In the genomic region with DNA sequence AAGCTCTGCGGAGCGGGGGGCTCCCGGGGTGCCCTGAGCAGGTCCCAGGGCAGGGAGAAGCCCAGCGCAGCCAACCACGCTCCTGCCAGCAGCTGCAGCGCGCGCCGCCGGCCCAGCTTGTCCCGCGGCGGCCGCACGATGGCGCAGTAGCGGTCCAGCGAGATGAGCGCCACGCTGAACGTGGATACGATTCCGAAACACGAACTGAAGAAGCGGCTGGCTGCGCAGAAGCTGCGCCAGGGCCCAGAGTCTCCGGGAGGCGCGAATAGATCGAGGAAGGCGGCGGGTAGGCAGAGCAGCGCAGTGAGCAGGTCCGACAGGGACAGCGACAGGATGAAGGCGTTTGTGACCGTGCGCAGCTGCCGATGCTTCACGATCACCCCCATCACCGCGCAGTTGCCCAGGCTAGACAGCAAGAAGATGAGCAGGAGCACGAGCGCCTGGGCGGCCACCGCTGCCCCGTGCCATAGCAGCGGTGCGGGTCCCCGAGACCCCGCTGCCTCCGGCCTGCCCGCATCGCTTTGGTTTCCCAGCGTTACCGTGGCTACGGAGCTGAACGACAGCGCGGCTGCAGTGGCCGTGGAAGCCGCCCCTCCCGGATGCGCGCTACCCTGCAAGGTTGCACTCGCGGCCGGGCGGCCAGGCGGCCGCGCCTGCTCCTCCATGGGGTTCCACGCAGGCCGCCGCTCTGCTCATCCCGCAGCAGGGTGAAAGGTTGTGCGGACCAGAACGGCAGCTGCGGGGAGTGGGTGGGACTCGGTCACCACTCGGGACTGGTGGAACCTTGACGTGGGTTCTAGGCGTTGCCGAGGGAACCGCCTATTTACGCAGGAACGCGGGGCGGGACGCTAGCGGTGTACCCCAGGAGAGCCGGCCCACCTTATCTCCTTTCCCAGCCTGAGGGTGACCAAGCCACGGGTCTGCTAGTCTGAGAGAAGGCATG, we compare ENCODE assay signal across 8 mouse cellular contexts. TPM values are rescaled to one million over a fixed set of nuclear protein-coding genes. Genes with fewer than 3 reads are reported as not detected.
DNase-seq lines count a peak whose midpoint lies in the region; ATAC-seq lines count a peak whose summit lies in the region.

A gene (minus strand): TSS at position 799 of the 943 bp plus-strand sequence.

- peaks cover 5% of the 10 kb centered on the region for H3K9me3 ChIP-seq in erythroblast, embryonic 14.5 days (ENCODE audit: control insufficient read depth, low read length)
- no peaks in the 10 kb centered on the region for H3K9me3 ChIP-seq in embryonic facial prominence, embryonic 15.5 days (replicated peaks)
- H3K9me3 ChIP-seq in heart, embryonic 11.5 days (replicated peaks; ENCODE audit: control insufficient read depth, low read length) = no peaks in the 10 kb centered on the region
- H3K9me3 ChIP-seq in kidney, embryonic 15.5 days (replicated peaks) = no peaks in the 10 kb centered on the region
- H3K9me3 ChIP-seq in limb, embryonic 15.5 days = no peaks in the 10 kb centered on the region
- H3K9me3 ChIP-seq in midbrain, embryonic 16.5 days (replicated peaks; ENCODE audit: control insufficient read depth, low read length, poor library complexity, severe bottlenecking) = no peaks in the 10 kb centered on the region

- H3K4me1 ChIP-seq in erythroblast, embryonic 14.5 days (ENCODE audit: control insufficient read depth) = peaks cover 16% of the 10 kb centered on the region
- peaks cover 16% of the 10 kb centered on the region for H3K4me1 ChIP-seq in embryonic facial prominence, embryonic 15.5 days
- H3K4me1 ChIP-seq in heart, embryonic 11.5 days (ENCODE audit: control insufficient read depth, insufficient read depth, low read length) = peaks cover 11% of the 10 kb centered on the region
- peaks cover 17% of the 10 kb centered on the region for H3K4me1 ChIP-seq in kidney, embryonic 15.5 days
- peaks cover 15% of the 10 kb centered on the region for H3K4me1 ChIP-seq in limb, embryonic 15.5 days
- H3K4me1 ChIP-seq in midbrain, embryonic 16.5 days (ENCODE audit: control insufficient read depth, insufficient read depth, low read length) = peaks cover 12% of the 10 kb centered on the region

- under 1% methylated on average over 94 of the region's 94 CpGs for WGBS in embryonic facial prominence, embryonic 15.5 days
- under 1% methylated on average over 94 of the region's 94 CpGs for WGBS in heart, embryonic 11.5 days (ENCODE audit: insufficient replicate concordance)
- under 1% methylated on average over 94 of the region's 94 CpGs for WGBS in kidney, embryonic 15.5 days
- under 1% methylated on average over 94 of the region's 94 CpGs for whole genome bisulfite sequencing in limb, embryonic 15.5 days
- WGBS in midbrain, embryonic 16.5 days = under 1% methylated on average over 93 of the region's 94 CpGs

- H3K27ac ChIP-seq in embryonic facial prominence, embryonic 15.5 days (replicated peaks) = no peak within 1 kb of the TSS; the same call in 1 of the 2 replicates
- H3K27ac ChIP-seq in heart, embryonic 11.5 days (ENCODE audit: low read depth, low read length) = no peak within 1 kb of the TSS
- H3K27ac ChIP-seq in kidney, embryonic 15.5 days = no peak within 1 kb of the TSS
- H3K27ac ChIP-seq in limb, embryonic 15.5 days = no peak within 1 kb of the TSS
- H3K27ac ChIP-seq in midbrain, embryonic 16.5 days (ENCODE audit: low read length) = peak within 1 kb of the TSS; percentile 95

- peak within 1 kb of the TSS; percentile 60 for H3K4me3 ChIP-seq in erythroblast, embryonic 14.5 days (replicated peaks)
- peak within 1 kb of the TSS; percentile 69 for H3K4me3 ChIP-seq in embryonic facial prominence, embryonic 15.5 days (replicated peaks)
- peak within 1 kb of the TSS; percentile 54 for H3K4me3 ChIP-seq in heart, embryonic 11.5 days (ENCODE audit: low read depth, low read length)
- H3K4me3 ChIP-seq in kidney, embryonic 15.5 days (replicated peaks) = peak within 1 kb of the TSS; percentile 62
- H3K4me3 ChIP-seq in limb, embryonic 15.5 days = peak within 1 kb of the TSS; percentile 65
- peak within 1 kb of the TSS; percentile 81 for H3K4me3 ChIP-seq in midbrain, embryonic 16.5 days (ENCODE audit: low read depth, low read length)

- H3K36me3 ChIP-seq in erythroblast, embryonic 14.5 days (ENCODE audit: control insufficient read depth) = no peaks in the 10 kb centered on the region; the same call in 1 of the 2 replicates
- H3K36me3 ChIP-seq in embryonic facial prominence, embryonic 15.5 days = 0 out of 2 replicates have a peak, but pooled peaks cover 9% of the 10 kb centered on the region
- no peaks in the 10 kb centered on the region; the same call in 1 of the 2 replicates for H3K36me3 ChIP-seq in heart, embryonic 11.5 days (ENCODE audit: control insufficient read depth, insufficient read depth, low read length)
- peaks cover 16% of the 10 kb centered on the region for H3K36me3 ChIP-seq in kidney, embryonic 15.5 days
- H3K36me3 ChIP-seq in limb, embryonic 15.5 days = peaks cover 8% of the 10 kb centered on the region
- peaks cover 4% of the 10 kb centered on the region; the same call in 1 of the 2 replicates for H3K36me3 ChIP-seq in midbrain, embryonic 16.5 days (ENCODE audit: control insufficient read depth, insufficient read depth, low read length)

- peaks cover 53% of the 10 kb centered on the region for H3K27me3 ChIP-seq in erythroblast, embryonic 14.5 days (ENCODE audit: control insufficient read depth)
- H3K27me3 ChIP-seq in embryonic facial prominence, embryonic 15.5 days = peaks cover 27% of the 10 kb centered on the region
- peaks cover 32% of the 10 kb centered on the region for H3K27me3 ChIP-seq in heart, embryonic 11.5 days (ENCODE audit: control insufficient read depth, insufficient read depth, low read length)
- peaks cover 29% of the 10 kb centered on the region for H3K27me3 ChIP-seq in kidney, embryonic 15.5 days
- peaks cover 33% of the 10 kb centered on the region for H3K27me3 ChIP-seq in limb, embryonic 15.5 days
- no peaks in the 10 kb centered on the region for H3K27me3 ChIP-seq in midbrain, embryonic 16.5 days (ENCODE audit: control insufficient read depth, insufficient read depth, low read depth, low read length)

- peak within 1 kb of the TSS; percentile 48 for H3K9ac ChIP-seq in embryonic facial prominence, embryonic 15.5 days
- peak within 1 kb of the TSS; percentile 61 for H3K9ac ChIP-seq in heart, embryonic 11.5 days (ENCODE audit: low read depth, low read length)
- peak within 1 kb of the TSS; percentile 44 for H3K9ac ChIP-seq in kidney, embryonic 15.5 days
- peak within 1 kb of the TSS; percentile 52 for H3K9ac ChIP-seq in limb, embryonic 15.5 days
- H3K9ac ChIP-seq in midbrain, embryonic 16.5 days (ENCODE audit: low read depth, low read length) = peak within 1 kb of the TSS; percentile 93

- no peak for ATAC-seq in erythroblast, adult 5-6 weeks (replicated peaks; ENCODE audit: low FRiP score, poor library complexity, severe bottlenecking)
- peak; percentile 83 for ATAC-seq in embryonic facial prominence, embryonic 15.5 days (ENCODE audit: insufficient number of reproducible peaks, low FRiP score, low TSS enrichment, low read depth)
- ATAC-seq in heart, embryonic 11.5 days (replicated peaks; ENCODE audit: insufficient number of reproducible peaks, low FRiP score, low TSS enrichment) = peak; percentile 55; the same call in 1 of the 2 replicates
- peak; percentile 86 for ATAC-seq in kidney, embryonic 15.5 days (replicated peaks; ENCODE audit: low FRiP score)
- peak; percentile 75 for ATAC-seq in limb, embryonic 15.5 days (ENCODE audit: insufficient number of reproducible peaks, low FRiP score, low TSS enrichment, low read depth)
- ATAC-seq in midbrain, embryonic 16.5 days = peak; percentile 92

- DNase-seq in spleen, adult 18-20 months = peak; percentile 66 to 86

- peak within 1 kb of the TSS; percentile 99 for H3K4me2 ChIP-seq in embryonic facial prominence, embryonic 15.5 days (replicated peaks)
- H3K4me2 ChIP-seq in heart, embryonic 11.5 days = peak within 1 kb of the TSS; percentile 100
- peak within 1 kb of the TSS; percentile 99 for H3K4me2 ChIP-seq in kidney, embryonic 15.5 days
- H3K4me2 ChIP-seq in limb, embryonic 15.5 days = peak within 1 kb of the TSS; percentile 99
- H3K4me2 ChIP-seq in midbrain, embryonic 16.5 days (ENCODE audit: low read length) = peak within 1 kb of the TSS; percentile 89

RNA-seq across cellular contexts. Expression of the gene that starts here (rescaled TPM):
- not detected in 2 replicates for polyA plus RNA-seq in erythroblast, embryonic 14.5 days (2012)
- total RNA-seq in erythroblast, adult 5-6 weeks (2015; ENCODE audit: low replicate concordance) = not detected in 2 replicates
- total RNA-seq in erythroblast, adult 5-6 weeks (2017; ENCODE audit: low replicate concordance) = not detected in 2 replicates
- 0.88 and 1.3 TPM in 2 replicates for polyA plus RNA-seq in embryonic facial prominence, embryonic 15.5 days (2015; fragmentation: Nextera tagmentation; extraction: Ambion mirVana)
- 0.34 and 0.62 TPM in 2 replicates for polyA plus RNA-seq in heart, embryonic 11.5 days (2014; fragmentation: Nextera tagmentation; extraction: Ambion mirVana)
- 0.57 and 0.85 TPM in 2 replicates for polyA plus RNA-seq in kidney, embryonic 15.5 days (2015; fragmentation: Nextera tagmentation; extraction: Ambion mirVana)
- 0.76 and 0.87 TPM in 2 replicates for polyA plus RNA-seq in limb, embryonic 15.5 days (2015; fragmentation: Nextera tagmentation; extraction: Ambion mirVana)
- 8.3 and 9.1 TPM in 2 replicates for polyA plus RNA-seq in midbrain, embryonic 16.5 days (2015; fragmentation: Nextera tagmentation; extraction: Ambion mirVana)

Comparison
In these comparisons a context has a peak if more than half of its experiments do, and no peak if none do; other contexts are left out.
1. Peak in ATAC-seq, H3K4me3 ChIP-seq, H3K9ac ChIP-seq and H3K4me2 ChIP-seq in heart, embryonic 11.5 days; RNA of the gene not detected or under 1 TPM.
2. Peak in ATAC-seq, H3K4me3 ChIP-seq, H3K9ac ChIP-seq and H3K4me2 ChIP-seq in kidney, embryonic 15.5 days; RNA of the gene not detected or under 1 TPM.
3. Peak in ATAC-seq, H3K4me3 ChIP-seq, H3K9ac ChIP-seq and H3K4me2 ChIP-seq in limb, embryonic 15.5 days; RNA of the gene not detected or under 1 TPM.